Mouse (Mus musculus): ENCODE results near the gene Tmem150c. TPM values are rescaled to one million over a fixed set of nuclear protein-coding genes. Genes with fewer than 3 reads are reported as not detected.

Tmem150c gene
- polyA plus RNA-seq, 1 experiment from 2014 or later, result 51.9 TPM

GRCm38 (mm10) chr5:100196854-100197431 lies 37.3 kb upstream of the Tmem150c start:
- Histone ChIP-seq H3K4me3 (ENCODE audit: low read depth, low read length) (no peak overlapping the region), H3K4me1 (ENCODE audit: control insufficient read depth, insufficient read depth, low read length) (peaks cover 44% of the 10 kb centered on the region), H3K4me2 (ENCODE audit: low read length) (no peak overlapping the region), H3K27ac (ENCODE audit: low read length) (peak overlapping the region; percentile 40), H3K9ac (ENCODE audit: low read depth, low read length) (no peak overlapping the region), H3K9me3 (replicated peaks; ENCODE audit: control insufficient read depth, low read length, poor library complexity, severe bottlenecking) (no peaks in the 10 kb centered on the region), H3K27me3 (ENCODE audit: control insufficient read depth, insufficient read depth, low read depth, low read length) (no peaks in the 10 kb centered on the region), H3K36me3 (ENCODE audit: control insufficient read depth, insufficient read depth, low read length) (no peaks in the 10 kb centered on the region)
- peak; percentile 60; the same call in 1 of the 2 replicates for ATAC-seq
- WGBS, result 36% methylated on average over 15 of the region's 15 CpGs

DNA sequence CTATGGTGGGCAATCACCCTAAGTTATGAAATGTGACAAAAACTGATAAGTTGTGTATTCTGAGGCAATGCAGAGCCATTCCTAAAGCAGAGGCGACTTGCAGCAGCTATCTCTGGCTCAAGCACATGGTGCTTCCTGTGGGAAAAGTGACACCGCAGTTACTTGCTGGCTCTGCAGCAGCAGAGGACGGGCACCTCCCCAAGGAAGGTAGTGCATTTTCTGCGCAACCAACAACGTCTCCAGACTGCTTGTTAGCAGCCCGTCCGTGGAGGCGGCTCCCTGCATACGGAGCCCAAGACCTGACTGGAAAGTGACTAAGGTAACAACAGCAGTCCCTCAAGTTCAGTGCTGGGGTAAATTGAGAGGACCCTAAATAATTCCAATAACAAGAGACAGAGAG lies 36.8 kb upstream of the Tmem150c start:
- H3K4me3 ChIP-seq (ENCODE audit: low read depth, low read length), result no peak overlapping the region
- WGBS, result 74% methylated on average over 9 of the region's 9 CpGs
- H3K9me3 ChIP-seq (replicated peaks; ENCODE audit: control insufficient read depth, low read length, poor library complexity, severe bottlenecking), result no peaks in the 10 kb centered on the region
- no peak for ATAC-seq
- no peaks in the 10 kb centered on the region for H3K27me3 ChIP-seq (ENCODE audit: control insufficient read depth, insufficient read depth, low read depth, low read length)
- no peak overlapping the region for H3K4me2 ChIP-seq (ENCODE audit: low read length)
- peak overlapping the region; percentile 40 for H3K27ac ChIP-seq (ENCODE audit: low read length)
- H3K36me3 ChIP-seq (ENCODE audit: control insufficient read depth, insufficient read depth, low read length), result no peaks in the 10 kb centered on the region
- peaks cover 44% of the 10 kb centered on the region for H3K4me1 ChIP-seq (ENCODE audit: control insufficient read depth, insufficient read depth, low read length)
- no peak overlapping the region for H3K9ac ChIP-seq (ENCODE audit: low read depth, low read length)

GRCm38 (mm10) chr5:100191438-100192190 lies 32.0 kb upstream of the Tmem150c start:
- no peak for ATAC-seq
- Histone ChIP-seq H3K4me3 (ENCODE audit: low read depth, low read length) (no peak overlapping the region), H3K36me3 (ENCODE audit: control insufficient read depth, insufficient read depth, low read length) (no peaks in the 10 kb centered on the region), H3K9me3 (replicated peaks; ENCODE audit: control insufficient read depth, low read length, poor library complexity, severe bottlenecking) (no peaks in the 10 kb centered on the region), H3K4me1 (ENCODE audit: control insufficient read depth, insufficient read depth, low read length) (peaks cover 11% of the 10 kb centered on the region), H3K27ac (ENCODE audit: low read length) (no peak overlapping the region), H3K4me2 (ENCODE audit: low read length) (no peak overlapping the region), H3K9ac (ENCODE audit: low read depth, low read length) (no peak overlapping the region), H3K27me3 (ENCODE audit: control insufficient read depth, insufficient read depth, low read depth, low read length) (no peaks in the 10 kb centered on the region)
- 92% methylated on average over 14 of the region's 14 CpGs for WGBS

DNA sequence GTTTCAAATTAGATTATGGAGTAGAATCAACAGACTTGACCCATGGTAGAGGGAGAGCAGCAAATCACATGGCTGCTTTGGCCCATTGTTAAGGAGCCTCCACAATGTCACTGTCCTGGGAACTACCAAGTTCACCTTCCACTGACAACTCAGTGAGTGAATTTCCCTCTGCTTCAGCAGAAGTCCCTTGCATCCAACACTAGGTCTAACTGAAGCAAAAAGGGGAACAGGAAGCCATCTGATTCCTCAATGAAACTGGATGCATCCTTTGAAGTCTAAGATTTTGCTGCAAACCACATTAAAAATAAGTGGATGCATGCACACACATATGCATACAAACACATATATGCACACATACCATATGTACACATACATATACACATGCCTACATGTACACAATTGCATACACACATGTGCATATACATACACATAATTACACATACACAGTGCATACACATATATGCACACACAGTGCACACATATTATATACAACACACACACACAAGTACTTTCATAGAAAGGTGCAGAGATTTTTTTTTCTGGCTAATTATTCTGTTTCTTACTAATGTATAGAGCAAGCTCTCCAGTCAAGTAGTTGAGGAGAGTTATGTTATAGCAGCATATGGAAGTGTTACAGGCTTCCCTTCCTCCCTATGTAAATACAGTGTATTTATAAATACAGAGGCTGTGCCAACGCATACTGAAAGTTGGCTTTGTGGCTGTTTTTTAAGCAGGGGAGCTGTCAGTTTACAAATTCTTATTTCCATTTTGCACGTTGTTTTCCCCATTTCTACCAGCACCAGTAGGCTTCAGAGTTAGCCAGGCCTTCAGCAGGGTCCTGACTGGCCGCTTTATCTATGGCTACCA lies 27.7 kb upstream of the Tmem150c start:
- no peak for ATAC-seq
- H3K4me3 ChIP-seq (ENCODE audit: low read depth, low read length), result no peak overlapping the region
- no peak overlapping the region for H3K9ac ChIP-seq (ENCODE audit: low read depth, low read length)
- H3K4me1 ChIP-seq (ENCODE audit: control insufficient read depth, insufficient read depth, low read length), result no peaks in the 10 kb centered on the region
- no peaks in the 10 kb centered on the region for H3K9me3 ChIP-seq (replicated peaks; ENCODE audit: control insufficient read depth, low read length, poor library complexity, severe bottlenecking)
- no peaks in the 10 kb centered on the region for H3K27me3 ChIP-seq (ENCODE audit: control insufficient read depth, insufficient read depth, low read depth, low read length)
- no peak overlapping the region for H3K27ac ChIP-seq (ENCODE audit: low read length)
- no peak overlapping the region for H3K4me2 ChIP-seq (ENCODE audit: low read length)
- no peaks in the 10 kb centered on the region for H3K36me3 ChIP-seq (ENCODE audit: control insufficient read depth, insufficient read depth, low read length)
- WGBS, result 76% methylated on average over 3 of the region's 3 CpGs

GRCm38 (mm10) chr5:100186618-100187017 lies 27.0 kb upstream of the Tmem150c start:
- Histone ChIP-seq H3K9me3 (replicated peaks; ENCODE audit: control insufficient read depth, low read length, poor library complexity, severe bottlenecking) (no peaks in the 10 kb centered on the region), H3K27me3 (ENCODE audit: control insufficient read depth, insufficient read depth, low read depth, low read length) (no peaks in the 10 kb centered on the region), H3K27ac (ENCODE audit: low read length) (no peak overlapping the region), H3K4me3 (ENCODE audit: low read depth, low read length) (no peak overlapping the region), H3K36me3 (ENCODE audit: control insufficient read depth, insufficient read depth, low read length) (no peaks in the 10 kb centered on the region), H3K4me2 (ENCODE audit: low read length) (no peak overlapping the region), H3K4me1 (ENCODE audit: control insufficient read depth, insufficient read depth, low read length) (no peaks in the 10 kb centered on the region), H3K9ac (ENCODE audit: low read depth, low read length) (no peak overlapping the region)
- ATAC-seq, result no peak
- whole genome bisulfite sequencing, result 74% methylated on average over 7 of the region's 7 CpGs

GRCm38 (mm10) chr5:100185895-100186294 lies 26.3 kb upstream of the Tmem150c start:
- no peaks in the 10 kb centered on the region for H3K36me3 ChIP-seq (ENCODE audit: control insufficient read depth, insufficient read depth, low read length)
- 26% methylated on average over 7 of the region's 7 CpGs for WGBS
- H3K4me1 ChIP-seq (ENCODE audit: control insufficient read depth, insufficient read depth, low read length), result no peaks in the 10 kb centered on the region
- no peak overlapping the region for H3K27ac ChIP-seq (ENCODE audit: low read length)
- ATAC-seq, result no peak
- H3K4me3 ChIP-seq (ENCODE audit: low read depth, low read length), result no peak overlapping the region
- no peak overlapping the region for H3K4me2 ChIP-seq (ENCODE audit: low read length)
- no peaks in the 10 kb centered on the region for H3K27me3 ChIP-seq (ENCODE audit: control insufficient read depth, insufficient read depth, low read depth, low read length)
- H3K9ac ChIP-seq (ENCODE audit: low read depth, low read length), result no peak overlapping the region
- no peaks in the 10 kb centered on the region for H3K9me3 ChIP-seq (replicated peaks; ENCODE audit: control insufficient read depth, low read length, poor library complexity, severe bottlenecking)

GRCm38 (mm10) chr5:100181011-100181410 lies 21.4 kb upstream of the Tmem150c start:
- Histone ChIP-seq H3K9ac (ENCODE audit: low read depth, low read length) (no peak overlapping the region), H3K27ac (ENCODE audit: low read length) (no peak overlapping the region), H3K4me3 (ENCODE audit: low read depth, low read length) (no peak overlapping the region), H3K4me1 (ENCODE audit: control insufficient read depth, insufficient read depth, low read length) (peaks cover 5% of the 10 kb centered on the region), H3K27me3 (ENCODE audit: control insufficient read depth, insufficient read depth, low read depth, low read length) (no peaks in the 10 kb centered on the region), H3K36me3 (ENCODE audit: control insufficient read depth, insufficient read depth, low read length) (no peaks in the 10 kb centered on the region), H3K9me3 (replicated peaks; ENCODE audit: control insufficient read depth, low read length, poor library complexity, severe bottlenecking) (no peaks in the 10 kb centered on the region), H3K4me2 (ENCODE audit: low read length) (no peak overlapping the region)
- 18% methylated on average over 1 of the region's 1 CpGs for whole genome bisulfite sequencing
- ATAC-seq, result no peak

DNA sequence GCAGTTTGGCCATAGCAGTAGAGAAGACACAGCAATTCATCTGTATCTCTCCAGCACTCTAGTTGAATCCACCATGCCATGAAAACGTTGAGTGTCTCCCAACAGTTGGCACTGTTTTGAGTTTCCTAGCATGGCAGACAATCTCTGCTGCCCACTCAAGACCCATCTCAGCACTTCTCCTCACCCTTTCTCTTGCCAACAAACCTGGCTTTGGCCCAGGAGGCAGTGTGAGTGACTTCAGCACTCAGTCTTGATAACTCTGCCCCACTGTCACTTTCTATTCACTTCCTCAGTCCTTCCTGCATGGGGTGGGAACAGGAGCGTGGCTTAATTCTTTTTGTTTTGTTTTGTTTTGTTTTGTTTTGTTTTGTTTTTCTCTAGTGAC lies 19.2 kb upstream of the Tmem150c start:
- whole genome bisulfite sequencing, result 80% methylated on average over 2 of the region's 2 CpGs
- Histone ChIP-seq H3K4me2 (ENCODE audit: low read length) (no peak overlapping the region), H3K36me3 (ENCODE audit: control insufficient read depth, insufficient read depth, low read length) (no peaks in the 10 kb centered on the region), H3K27ac (ENCODE audit: low read length) (no peak overlapping the region), H3K9me3 (replicated peaks; ENCODE audit: control insufficient read depth, low read length, poor library complexity, severe bottlenecking) (no peaks in the 10 kb centered on the region), H3K9ac (ENCODE audit: low read depth, low read length) (no peak overlapping the region), H3K4me1 (ENCODE audit: control insufficient read depth, insufficient read depth, low read length) (peaks cover 11% of the 10 kb centered on the region), H3K4me3 (ENCODE audit: low read depth, low read length) (no peak overlapping the region), H3K27me3 (ENCODE audit: control insufficient read depth, insufficient read depth, low read depth, low read length) (no peaks in the 10 kb centered on the region)
- no peak for ATAC-seq

All from midbrain, embryonic 16.5 days (tissue).